Mouse (Mus musculus) liver (tissue): ENCODE data around the gene C77080.

ENCODE experiments used
- DNase-seq: peaks from one replicate; pipeline ENCODE4 v3.0.0-alpha.2; 2020; ENCODE audit warnings: mixed read lengths

The C77080 gene

GRCm38 (mm10) chr4:129261196-129261595, at the start of gene C77080:
Gene C77080 (minus strand): TSS chr4:129261404.
- no peak for DNase-seq

- DNase-seq = no peak
These were observed 46.7 kb upstream of the C77080 start for GRCm38 (mm10) chr4:129307936-129308335.

GRCm38 (mm10) chr4:129304306-129304705, 43.1 kb upstream of the C77080 start:
- no peak for DNase-seq

GRCm38 (mm10) chr4:129303816-129304215, 42.6 kb upstream of the C77080 start:
- no peak for DNase-seq

- no peak for DNase-seq
These were observed 42.2 kb upstream of the C77080 start for GRCm38 (mm10) chr4:129303401-129303800.

- no peak for DNase-seq
These were observed 37.9 kb upstream of the C77080 start for GRCm38 (mm10) chr4:129299121-129299520.

- no peak for DNase-seq
These were observed 36.5 kb upstream of the C77080 start for GRCm38 (mm10) chr4:129297724-129298123.

- no peak for DNase-seq
These were observed 34.9 kb upstream of the C77080 start for GRCm38 (mm10) chr4:129296066-129296465.

- peak; percentile 50 for DNase-seq
These were observed 34.0 kb upstream of the C77080 start for GRCm38 (mm10) chr4:129295188-129295587.

- DNase-seq = no peak
These were observed 32.5 kb upstream of the C77080 start for GRCm38 (mm10) chr4:129293702-129294101.

- no peak for DNase-seq
These were observed 31.6 kb upstream of the C77080 start for GRCm38 (mm10) chr4:129292831-129293230.

- no peak for DNase-seq
These were observed 28.5 kb upstream of the C77080 start for GRCm38 (mm10) chr4:129289671-129290070.

GRCm38 (mm10) chr4:129288067-129288466, 26.9 kb upstream of the C77080 start:
- DNase-seq = no peak

GRCm38 (mm10) chr4:129287472-129287981, 26.3 kb upstream of the C77080 start, which contains the start of gene Sync:
Gene Sync (plus strand): TSS chr4:129287617.
- no peak for DNase-seq

- DNase-seq = no peak
These were observed 25.7 kb upstream of the C77080 start for GRCm38 (mm10) chr4:129286683-129287471.

- no peak for DNase-seq
These were observed 24.9 kb upstream of the C77080 start for GRCm38 (mm10) chr4:129286001-129286682.

GRCm38 (mm10) chr4:129284685-129285084, 23.5 kb upstream of the C77080 start:
- DNase-seq = no peak

GRCm38 (mm10) chr4:129283226-129283625, 22.0 kb upstream of the C77080 start:
- DNase-seq = no peak

- no peak for DNase-seq
These were observed 21.6 kb upstream of the C77080 start for GRCm38 (mm10) chr4:129282786-129283185.

GRCm38 (mm10) chr4:129276453-129276865, 15.3 kb upstream of the C77080 start:
- DNase-seq = peak; percentile 93

- DNase-seq = no peak
These were observed 11.5 kb upstream of the C77080 start for GRCm38 (mm10) chr4:129272756-129273046.

- DNase-seq = peak; percentile 41
These were observed 11.0 kb upstream of the C77080 start for GRCm38 (mm10) chr4:129271991-129272755.

- no peak for DNase-seq
These were observed 7.5 kb upstream of the C77080 start for GRCm38 (mm10) chr4:129268698-129269097.
